8 mouse cellular contexts compared by ENCODE assay signal in the genomic region with DNA sequence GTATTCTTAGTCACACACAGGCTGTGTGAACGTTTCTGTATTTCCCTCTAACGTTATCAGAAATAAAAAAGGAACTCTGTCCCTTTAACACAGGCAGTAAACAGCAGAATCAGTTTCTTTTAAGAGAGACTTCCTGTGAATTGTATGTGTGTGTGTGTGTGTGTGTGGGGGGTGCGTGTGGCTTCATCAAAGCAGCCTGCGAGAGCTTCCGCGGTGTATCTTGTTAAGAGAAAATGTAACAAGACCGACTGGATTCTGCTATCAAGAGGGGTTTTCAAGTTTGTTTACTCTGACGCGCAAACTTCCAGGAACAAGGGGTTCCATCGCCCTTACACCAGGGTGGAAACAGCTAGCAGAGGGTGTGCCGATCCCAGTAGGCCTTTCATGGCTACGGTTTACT.
DNase-seq lines count a peak whose midpoint lies in the region; ATAC-seq and TF ChIP-seq lines count a peak whose summit lies in the region.

No protein-coding gene starts in this region.

- H3K27ac ChIP-seq in liver, embryonic 13.5 days: no peak overlapping the region
- peak overlapping the region; percentile 100 for H3K27ac ChIP-seq in small intestine, adult 2 months (ENCODE audit: insufficient read depth, low read depth, low read length)
- H3K27ac ChIP-seq in midbrain, embryonic 14.5 days (replicated peaks; ENCODE audit: low read depth, low read length): no peak overlapping the region

- peaks cover 14% of the 10 kb centered on the region for H3K4me1 ChIP-seq in liver, embryonic 13.5 days (replicated peaks)
- peaks cover 20% of the 10 kb centered on the region for H3K4me1 ChIP-seq in small intestine, adult 2 months (ENCODE audit: control insufficient read depth, insufficient read depth, insufficient read length, low read length)
- H3K4me1 ChIP-seq in midbrain, embryonic 14.5 days (ENCODE audit: control insufficient read depth, insufficient read depth, low read length): no peaks in the 10 kb centered on the region

- H3K4me2 ChIP-seq in liver, embryonic 13.5 days: peak overlapping the region; percentile 13; the same call in 1 of the 2 replicates
- H3K4me2 ChIP-seq in midbrain, embryonic 14.5 days (ENCODE audit: low read length): no peak overlapping the region

- H3K9me3 ChIP-seq in liver, embryonic 13.5 days (replicated peaks): no peaks in the 10 kb centered on the region
- no peaks in the 10 kb centered on the region for H3K9me3 ChIP-seq in midbrain, embryonic 14.5 days (ENCODE audit: control insufficient read depth, low read length)

- TF ChIP-seq CTCF in small intestine, adult 2 months (IDR thresholded peaks at IDR 0.05; ENCODE audit: extremely low read depth, insufficient read length, insufficient replicate concordance, low read depth, low read length): no peak

- TF ChIP-seq POLR2A in small intestine, adult 2 months (IDR thresholded peaks at IDR 0.05; ENCODE audit: low read depth, low read length): no peak; the same call in 1 of the 2 replicates

- H3K36me3 ChIP-seq in liver, embryonic 13.5 days: no peaks in the 10 kb centered on the region
- H3K36me3 ChIP-seq in small intestine, adult 2 months (ENCODE audit: control insufficient read depth, insufficient read depth, low read length): peaks cover 8% of the 10 kb centered on the region; the same call in 1 of the 2 replicates
- H3K36me3 ChIP-seq in midbrain, embryonic 14.5 days (ENCODE audit: control insufficient read depth, insufficient read depth, low read length): no peaks in the 10 kb centered on the region

- 22% methylated on average over 12 of the region's 12 CpGs for WGBS in liver, embryonic 13.5 days (ENCODE audit: insufficient replicate concordance)
- 6% methylated on average over 12 of the region's 12 CpGs for WGBS in small intestine, adult 2 months
- WGBS in midbrain, embryonic 14.5 days: 67% methylated on average over 12 of the region's 12 CpGs

- no peak overlapping the region for H3K9ac ChIP-seq in liver, embryonic 13.5 days
- no peak overlapping the region for H3K9ac ChIP-seq in midbrain, embryonic 14.5 days (replicated peaks; ENCODE audit: low read length)

- no peaks in the 10 kb centered on the region for H3K27me3 ChIP-seq in liver, embryonic 13.5 days
- H3K27me3 ChIP-seq in small intestine, adult 2 months (ENCODE audit: control insufficient read depth, insufficient read depth, low read length): no peaks in the 10 kb centered on the region
- H3K27me3 ChIP-seq in midbrain, embryonic 14.5 days (ENCODE audit: control insufficient read depth, insufficient read depth, low read length): no peaks in the 10 kb centered on the region

- H3K4me3 ChIP-seq in liver, embryonic 13.5 days (replicated peaks): no peak overlapping the region
- H3K4me3 ChIP-seq in small intestine, adult 2 months (ENCODE audit: low read depth, low read length): peak overlapping the region; percentile 51
- no peak overlapping the region for H3K4me3 ChIP-seq in midbrain, embryonic 14.5 days (replicated peaks; ENCODE audit: low read depth, low read length)

- ATAC-seq in common myeloid progenitor, adult 5-6 weeks (replicated peaks; ENCODE audit: low read depth, poor library complexity, severe bottlenecking): peak; percentile 88
- no peak for ATAC-seq in liver, embryonic 13.5 days (ENCODE audit: low read depth)
- no peak for ATAC-seq in midbrain, embryonic 14.5 days (ENCODE audit: low FRiP score, low TSS enrichment)

- DNase-seq in embryo, embryonic 11 days: peak; percentile 22
- no peak for DNase-seq in embryo, embryonic 10 days (ENCODE audit: low spot score)
- no peak for DNase-seq in liver, embryonic 13.5 days
- DNase-seq in adrenal gland, postnatal 4 days (ENCODE audit: low spot score in 2 of 2): no peak
- no peak for DNase-seq in right cerebral cortex, postnatal 25 days
- no peak for DNase-seq in midbrain, embryonic 14.5 days
